Mouse (Mus musculus) CH12.LX (cell line): Measurements from ENCODE around the gene Ankrd24. TPM values are rescaled to one million over a fixed set of nuclear protein-coding genes. Genes with fewer than 3 reads are reported as not detected.

Source experiments
- DNase-seq: peaks from one replicate; pipeline ENCODE4 v3.0.0-alpha.2; 2013; ENCODE audit errors: extremely low read depth
- H3K27ac ChIP-seq: 2 replicates; pipeline ENCODE4 v1.5.1; 2012; ENCODE audit warnings: low read depth, mild to moderate bottlenecking, control low read depth, moderate library complexity; ENCODE audit not compliant: insufficient read depth
- H3K27me3 ChIP-seq: replicated peaks from 2 replicates; pipeline ENCODE3; 2012; ENCODE audit warnings: inconsistent platforms
- H3K36me3 ChIP-seq, 2 experiments: replicated peaks in 1 of 2; 2 replicates each; pipeline versions ENCODE3 to v1.6.1; 2012; ENCODE audit warnings: inconsistent platforms in 1 of 2, low read length in 1 of 2, mild to moderate bottlenecking in 1 of 2, mixed read lengths in 1 of 2, moderate library complexity in 1 of 2; ENCODE audit not compliant: control insufficient read depth in 1 of 2, insufficient read depth in 1 of 2
- H3K4me1 ChIP-seq, 2 experiments: 2 replicates each; pipeline ENCODE4 v1.6.1; 2012; ENCODE audit warnings: inconsistent platforms in 1 of 2, moderate library complexity in 1 of 2; ENCODE audit not compliant: insufficient read depth in 2 of 2, control insufficient read depth in 1 of 2
- H3K4me2 ChIP-seq: 2 replicates; pipeline ENCODE4 v1.6.1; 2012; ENCODE audit warnings: low read depth, mild to moderate bottlenecking, control low read depth; ENCODE audit not compliant: poor library complexity, insufficient read depth, severe bottlenecking
- H3K4me3 ChIP-seq, 3 experiments: fragments of 150-350 bp in 1 of 3; sonication (generic) in 1 of 3; replicated peaks in 1 of 3; 2 replicates each; pipeline versions ENCODE3 to v1.5.1; 2011 to 2012; ENCODE audit warnings: low read depth in 2 of 3, low read length in 2 of 3, mild to moderate bottlenecking in 2 of 3, moderate library complexity in 2 of 3, control low read depth in 1 of 3, improper control_type of control experiment in 1 of 3, inconsistent platforms in 1 of 3, mixed read lengths in 1 of 3; ENCODE audit not compliant: poor library complexity in 1 of 3
- H3K79me2 ChIP-seq: replicated peaks from 2 replicates; pipeline ENCODE4 v1.6.1; 2012; ENCODE audit warnings: mild to moderate bottlenecking, moderate library complexity; ENCODE audit not compliant: control insufficient read depth, poor library complexity, insufficient read depth, severe bottlenecking; ENCODE audit errors: extremely low read depth
- H3K9ac ChIP-seq: 2 replicates; pipeline ENCODE4 v1.6.1; 2012; ENCODE audit warnings: low read depth, mild to moderate bottlenecking, control low read depth, moderate library complexity; ENCODE audit not compliant: insufficient read depth
- H3K9me3 ChIP-seq: replicated peaks from 2 replicates; pipeline ENCODE3; 2012; ENCODE audit warnings: low read length, inconsistent platforms, mixed read lengths
- BHLHE40 ChIP-seq: IDR thresholded peaks from 2 replicates; pipeline ENCODE4 v1.6.1; 2011; ENCODE audit warnings: mild to moderate bottlenecking, low read depth, low read length, improper control_type of control experiment
- CHD1 ChIP-seq: IDR thresholded peaks from 2 replicates; pipeline ENCODE4 v1.6.1; 2012; ENCODE audit warnings: low read depth, low read length, improper control_type of control experiment, inconsistent platforms
- CTCF ChIP-seq, 2 experiments: IDR thresholded peaks in 1 of 2; conservative IDR thresholded peaks in 1 of 2; 2 replicates each; pipeline ENCODE4 v1.5.1; 2011 to 2012; ENCODE audit warnings: low read depth in 2 of 2, low read length in 2 of 2, improper control_type of control experiment in 1 of 2, inconsistent platforms in 1 of 2, mild to moderate bottlenecking in 1 of 2, moderate library complexity in 1 of 2
- E2F4 ChIP-seq: IDR thresholded peaks from 2 replicates; pipeline ENCODE4 v1.6.1; 2011; ENCODE audit warnings: low read depth, low read length, improper control_type of control experiment; ENCODE audit not compliant: insufficient replicate concordance
- ELF1 ChIP-seq: IDR thresholded peaks from 2 replicates; pipeline ENCODE4 v1.6.1; 2014; ENCODE audit warnings: low read depth, mild to moderate bottlenecking, inconsistent platforms, low read length, improper control_type of control experiment
- EP300 ChIP-seq: IDR thresholded peaks from 2 replicates; pipeline ENCODE4 v1.6.1; 2011; ENCODE audit warnings: low read length, improper control_type of control experiment
- ETS1 ChIP-seq: conservative IDR thresholded peaks from 2 replicates; pipeline ENCODE4 v1.6.1; 2012; ENCODE audit warnings: low read depth, mild to moderate bottlenecking, inconsistent platforms, low read length, improper control_type of control experiment, moderate library complexity
- GABPA ChIP-seq: IDR thresholded peaks from 2 replicates; pipeline ENCODE4 v1.6.1; 2012; ENCODE audit warnings: low read depth, low read length, improper control_type of control experiment, inconsistent platforms; ENCODE audit not compliant: insufficient replicate concordance
- IRF4 ChIP-seq: IDR thresholded peaks from 2 replicates; pipeline ENCODE4 v1.6.1; 2014; ENCODE audit warnings: low read depth, mild to moderate bottlenecking, inconsistent platforms, low read length, improper control_type of control experiment
- MAX ChIP-seq: IDR thresholded peaks from 2 replicates; pipeline ENCODE4 v1.6.1; 2011; ENCODE audit warnings: low read length, improper control_type of control experiment
- MYC ChIP-seq: IDR thresholded peaks from 2 replicates; pipeline ENCODE4 v1.6.1; 2011; ENCODE audit warnings: low read depth, mild to moderate bottlenecking, improper control_type of control experiment, low read length
- NELFE ChIP-seq: IDR thresholded peaks from 2 replicates; pipeline ENCODE4 v1.6.1; 2011; ENCODE audit warnings: low read depth, low read length, improper control_type of control experiment
- NRF1 ChIP-seq: IDR thresholded peaks from 2 replicates; pipeline ENCODE4 v1.6.1; 2014; ENCODE audit warnings: low read depth, mild to moderate bottlenecking, inconsistent platforms, low read length, improper control_type of control experiment, moderate library complexity
- POLR2A ChIP-seq: IDR thresholded peaks from 2 replicates; pipeline ENCODE4 v1.6.1; 2011; ENCODE audit warnings: low read depth, mild to moderate bottlenecking, improper control_type of control experiment, low read length
- RAD21 ChIP-seq: IDR thresholded peaks from 2 replicates; pipeline ENCODE4 v1.6.1; 2011; ENCODE audit warnings: low read depth, mild to moderate bottlenecking, low read length, improper control_type of control experiment, moderate library complexity
- SIN3A ChIP-seq: IDR thresholded peaks from 2 replicates; pipeline ENCODE4 v1.6.1; 2012; ENCODE audit warnings: low read length, improper control_type of control experiment, inconsistent platforms
- SMC3 ChIP-seq: IDR thresholded peaks from 2 replicates; pipeline ENCODE4 v1.6.1; 2011; ENCODE audit warnings: low read depth, low read length, improper control_type of control experiment
- TCF12 ChIP-seq: IDR thresholded peaks from 2 replicates; pipeline ENCODE4 v1.6.1; 2014; ENCODE audit warnings: low read depth, mild to moderate bottlenecking, inconsistent platforms, low read length, improper control_type of control experiment
- UBTF ChIP-seq: IDR thresholded peaks from 2 replicates; pipeline ENCODE4 v1.6.1; 2012; ENCODE audit warnings: low read depth, mild to moderate bottlenecking, inconsistent platforms, low read length, improper control_type of control experiment, moderate library complexity
- ZMIZ1 ChIP-seq: IDR thresholded peaks from 2 replicates; pipeline ENCODE4 v1.6.1; 2012; ENCODE audit warnings: low read depth, mild to moderate bottlenecking, inconsistent platforms, low read length, improper control_type of control experiment
- ZNF384 ChIP-seq: IDR thresholded peaks from 2 replicates; pipeline ENCODE4 v1.6.1; 2012; ENCODE audit warnings: low read depth, low read length, improper control_type of control experiment, inconsistent platforms
- dilution Hi-C: fragments of 300-500 bp; cut with MboI; formaldehyde crosslinking; loops from 2 replicates; pipeline ENCODE4 v1.14.3; 2020; ENCODE audit warnings: low sequenced_read_pairs; ENCODE audit not compliant: extremely low pct_unique_long_range_greater_than_20kb, extremely low pct_ligation_motif_present
- in situ Hi-C: fragments of 300-500 bp; cut with MboI; formaldehyde crosslinking; loops from 3 replicates; pipeline ENCODE4 v1.14.3; 2019; ENCODE audit warnings: low sequenced_read_pairs, low pct_ligation_motif_present, low pct_unique_long_range_greater_than_20kb, mixed read lengths
- polyA plus RNA-seq: library from polyadenylated mRNA; unstranded; fragments of >175 nt; gene quantifications from 2 replicates; pipeline ENCODE4 v1.2.1, GENCODE M21; 2012; ENCODE audit warnings: low read depth; ENCODE audit not compliant: insufficient read length
- total RNA-seq, 2 experiments: library from RNA; depleted of rRNA; stranded (reverse); fragments of 300-350 nt in 1 of 2; fragments of >200 nt in 1 of 2; gene quantifications; 2 replicates each; pipeline ENCODE4 v1.2.3; 2012 to 2014

Ankrd24 gene
- total and polyA plus RNA-seq, 3 experiments, result 3.7 to 5.4 (median 4.2) TPM

GRCm38 (mm10) chr10:81592631-81593030 is 35.7 kb upstream of the Ankrd24 start:
- in situ Hi-C loops, result no loop called here
- H3K4me2 ChIP-seq, result no peak overlapping the region
- no peaks in the 10 kb centered on the region for H3K79me2 ChIP-seq
- H3K27me3 ChIP-seq, result peaks cover 95% of the 10 kb centered on the region
- no peak for DNase-seq
- no peaks in the 10 kb centered on the region for H3K36me3 ChIP-seq
- dilution Hi-C loops, result no loop called here
- no peak overlapping the region for H3K9ac ChIP-seq
- H3K27ac ChIP-seq, result no peak overlapping the region
- H3K9me3 ChIP-seq, result no peaks in the 10 kb centered on the region
- no peak for TF ChIP-seq CHD1
- no peak for TF ChIP-seq EP300
- TF ChIP-seq ETS1, result no peak
- TF ChIP-seq ZMIZ1, result no peak
- no peak for TF ChIP-seq SMC3
- no peak for TF ChIP-seq POLR2A
- no peak for TF ChIP-seq IRF4
- TF ChIP-seq CTCF (conservative IDR thresholded peaks at IDR 0.05 in 1 of 2, IDR thresholded peaks at IDR 0.05 in 1 of 2; ENCODE audit: low read depth in 2 of 2, low read length in 2 of 2), result no peak
- H3K4me3 ChIP-seq, result no peak overlapping the region
- H3K4me1 ChIP-seq, result peaks cover 0 to 4% of the 10 kb centered on the region in 2 experiments; a peak in 2 of 4 replicates

DNA sequence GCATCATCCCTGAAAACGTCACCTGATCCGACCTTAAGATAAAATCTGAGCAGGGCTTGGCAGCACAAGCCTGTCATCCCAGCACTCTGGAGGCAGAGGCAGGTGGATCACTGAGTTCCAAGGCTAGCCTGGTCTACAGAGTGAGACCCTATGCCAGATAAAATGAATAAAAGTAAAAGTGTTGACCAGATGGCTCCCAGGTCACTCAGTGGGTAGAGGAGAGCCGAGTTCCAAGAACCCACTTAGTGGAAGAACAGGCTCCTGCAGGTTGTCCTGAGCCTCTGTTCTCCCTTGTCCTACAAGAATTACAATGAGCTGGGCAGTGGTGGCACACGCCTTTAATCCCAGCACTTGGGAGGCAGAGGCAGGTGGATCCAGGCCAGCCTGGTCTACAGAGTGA is 35.1 kb upstream of the Ankrd24 start:
- Histone ChIP-seq H3K4me2 (no peak overlapping the region), H3K4me1 (peaks cover 0 to 6% of the 10 kb centered on the region in 2 experiments; a peak in 3 of 4 replicates), H3K9me3 (no peaks in the 10 kb centered on the region), H3K4me3 (no peak overlapping the region), H3K27me3 (peaks cover 95% of the 10 kb centered on the region), H3K9ac (no peak overlapping the region), H3K27ac (no peak overlapping the region), H3K36me3 (no peaks in the 10 kb centered on the region), H3K79me2 (no peaks in the 10 kb centered on the region)
- dilution Hi-C loops (no loop called here), in situ Hi-C loops (no loop called here)
- DNase-seq, result no peak
- TF ChIP-seq MYC (no peak), TCF12 (no peak), EP300 (no peak), SIN3A (no peak), SMC3 (no peak), RAD21 (no peak), ZNF384 (no peak), GABPA (no peak), CHD1 (no peak), UBTF (no peak), NELFE (no peak), E2F4 (no peak), ELF1 (no peak), NRF1 (no peak), MAX (no peak), BHLHE40 (no peak), ETS1 (no peak)
- TF ChIP-seq, all 38 proteins: peak for 0
